Mouse (Mus musculus): ENCODE data around the gene Cd302. TPM values are rescaled to one million over a fixed set of nuclear protein-coding genes. Genes with fewer than 3 reads are reported as not detected.

Cd302 gene
- polyA plus RNA-seq, 1 experiment from 2014 or later: 8.6 TPM

GRCm38 (mm10) chr2:60221954-60222353, 62.3 kb downstream of the Cd302 start:
- WGBS: 86% methylated on average over 2 of the region's 2 CpGs
- Histone ChIP-seq H3K4me3 (replicated peaks; ENCODE audit: low read length) (no peak overlapping the region), H3K36me3 (ENCODE audit: control insufficient read depth, insufficient read depth) (no peaks in the 10 kb centered on the region), H3K9ac (replicated peaks; ENCODE audit: low read depth, low read length) (no peak overlapping the region), H3K27me3 (replicated peaks; ENCODE audit: control insufficient read depth, insufficient read depth, low read length) (no peaks in the 10 kb centered on the region), H3K27ac (ENCODE audit: low read length) (no peak overlapping the region), H3K4me2 (ENCODE audit: low read length) (no peak overlapping the region), H3K4me1 (replicated peaks; ENCODE audit: control insufficient read depth, insufficient read depth, low read length) (peaks cover 8% of the 10 kb centered on the region), H3K9me3 (ENCODE audit: control insufficient read depth, low read length) (no peaks in the 10 kb centered on the region)
- ATAC-seq: no peak

- 69% methylated on average over 6 of the region's 6 CpGs for WGBS
- Histone ChIP-seq H3K36me3 (ENCODE audit: control insufficient read depth, insufficient read depth) (no peaks in the 10 kb centered on the region), H3K9ac (replicated peaks; ENCODE audit: low read depth, low read length) (no peak overlapping the region), H3K4me3 (replicated peaks; ENCODE audit: low read length) (no peak overlapping the region), H3K4me1 (replicated peaks; ENCODE audit: control insufficient read depth, insufficient read depth, low read length) (peaks cover 8% of the 10 kb centered on the region), H3K27me3 (replicated peaks; ENCODE audit: control insufficient read depth, insufficient read depth, low read length) (no peaks in the 10 kb centered on the region), H3K9me3 (ENCODE audit: control insufficient read depth, low read length) (no peaks in the 10 kb centered on the region), H3K4me2 (ENCODE audit: low read length) (no peak overlapping the region), H3K27ac (ENCODE audit: low read length) (no peak overlapping the region)
- no peak for ATAC-seq
These were observed 63.1 kb downstream of the Cd302 start for GRCm38 (mm10) chr2:60221236-60221635.

GRCm38 (mm10) chr2:60217620-60218019, 66.7 kb downstream of the Cd302 start:
- WGBS: 90% methylated on average over 6 of the region's 6 CpGs
- ATAC-seq: no peak
- H3K4me3 ChIP-seq (replicated peaks; ENCODE audit: low read length): no peak overlapping the region
- H3K4me2 ChIP-seq (ENCODE audit: low read length): no peak overlapping the region
- H3K4me1 ChIP-seq (replicated peaks; ENCODE audit: control insufficient read depth, insufficient read depth, low read length): peaks cover 18% of the 10 kb centered on the region
- H3K9ac ChIP-seq (replicated peaks; ENCODE audit: low read depth, low read length): no peak overlapping the region
- no peak overlapping the region for H3K27ac ChIP-seq (ENCODE audit: low read length)
- H3K9me3 ChIP-seq (ENCODE audit: control insufficient read depth, low read length): no peaks in the 10 kb centered on the region
- H3K27me3 ChIP-seq (replicated peaks; ENCODE audit: control insufficient read depth, insufficient read depth, low read length): no peaks in the 10 kb centered on the region
- no peaks in the 10 kb centered on the region; the same call in none of the 2 replicates for H3K36me3 ChIP-seq (ENCODE audit: control insufficient read depth, insufficient read depth)

GRCm38 (mm10) chr2:60216547-60217153, 67.6 kb downstream of the Cd302 start:
- 93% methylated on average over 4 of the region's 4 CpGs for WGBS
- Histone ChIP-seq H3K27ac (ENCODE audit: low read length) (no peak overlapping the region), H3K36me3 (ENCODE audit: control insufficient read depth, insufficient read depth) (no peaks in the 10 kb centered on the region; the same call in none of the 2 replicates), H3K4me3 (replicated peaks; ENCODE audit: low read length) (no peak overlapping the region), H3K9ac (replicated peaks; ENCODE audit: low read depth, low read length) (no peak overlapping the region), H3K4me2 (ENCODE audit: low read length) (no peak overlapping the region), H3K27me3 (replicated peaks; ENCODE audit: control insufficient read depth, insufficient read depth, low read length) (no peaks in the 10 kb centered on the region), H3K4me1 (replicated peaks; ENCODE audit: control insufficient read depth, insufficient read depth, low read length) (peaks cover 25% of the 10 kb centered on the region), H3K9me3 (ENCODE audit: control insufficient read depth, low read length) (no peaks in the 10 kb centered on the region)
- no peak for ATAC-seq

GRCm38 (mm10) chr2:60214683-60215082, 69.6 kb downstream of the Cd302 start:
- H3K4me3 ChIP-seq (replicated peaks; ENCODE audit: low read length): no peak overlapping the region
- no peak overlapping the region for H3K4me2 ChIP-seq (ENCODE audit: low read length)
- H3K9ac ChIP-seq (replicated peaks; ENCODE audit: low read depth, low read length): no peak overlapping the region
- no peaks in the 10 kb centered on the region; the same call in none of the 2 replicates for H3K36me3 ChIP-seq (ENCODE audit: control insufficient read depth, insufficient read depth)
- H3K4me1 ChIP-seq (replicated peaks; ENCODE audit: control insufficient read depth, insufficient read depth, low read length): peaks cover 31% of the 10 kb centered on the region
- ATAC-seq: no peak
- H3K9me3 ChIP-seq (ENCODE audit: control insufficient read depth, low read length): no peaks in the 10 kb centered on the region
- 97% methylated on average over 2 of the region's 2 CpGs for WGBS
- H3K27ac ChIP-seq (ENCODE audit: low read length): no peak overlapping the region
- no peaks in the 10 kb centered on the region for H3K27me3 ChIP-seq (replicated peaks; ENCODE audit: control insufficient read depth, insufficient read depth, low read length)

- Histone ChIP-seq H3K4me3 (replicated peaks; ENCODE audit: low read length) (no peak overlapping the region), H3K9ac (replicated peaks; ENCODE audit: low read depth, low read length) (no peak overlapping the region), H3K9me3 (ENCODE audit: control insufficient read depth, low read length) (no peaks in the 10 kb centered on the region), H3K27me3 (replicated peaks; ENCODE audit: control insufficient read depth, insufficient read depth, low read length) (no peaks in the 10 kb centered on the region), H3K27ac (ENCODE audit: low read length) (no peak overlapping the region), H3K36me3 (ENCODE audit: control insufficient read depth, insufficient read depth) (no peaks in the 10 kb centered on the region; the same call in none of the 2 replicates), H3K4me2 (ENCODE audit: low read length) (no peak overlapping the region), H3K4me1 (replicated peaks; ENCODE audit: control insufficient read depth, insufficient read depth, low read length) (peaks cover 37% of the 10 kb centered on the region)
- ATAC-seq: no peak
These were observed 71.8 kb downstream of the Cd302 start for GRCm38 (mm10) chr2:60212488-60212887.

GRCm38 (mm10) chr2:60210821-60211220, 73.5 kb downstream of the Cd302 start:
- H3K36me3 ChIP-seq (ENCODE audit: control insufficient read depth, insufficient read depth): no peaks in the 10 kb centered on the region; the same call in none of the 2 replicates
- no peaks in the 10 kb centered on the region for H3K9me3 ChIP-seq (ENCODE audit: control insufficient read depth, low read length)
- H3K4me3 ChIP-seq (replicated peaks; ENCODE audit: low read length): peak overlapping the region; percentile 58
- no peaks in the 10 kb centered on the region for H3K27me3 ChIP-seq (replicated peaks; ENCODE audit: control insufficient read depth, insufficient read depth, low read length)
- WGBS: 14% methylated on average over 5 of the region's 5 CpGs
- H3K9ac ChIP-seq (replicated peaks; ENCODE audit: low read depth, low read length): peak overlapping the region; percentile 91
- peak overlapping the region; percentile 35; the same call in 1 of the 2 replicates for H3K27ac ChIP-seq (ENCODE audit: low read length)
- H3K4me1 ChIP-seq (replicated peaks; ENCODE audit: control insufficient read depth, insufficient read depth, low read length): peaks cover 34% of the 10 kb centered on the region
- ATAC-seq: no peak; the same call in 1 of the 2 replicates
- peak overlapping the region; percentile 84 for H3K4me2 ChIP-seq (ENCODE audit: low read length)

GRCm38 (mm10) chr2:60209703-60210651, 74.3 kb downstream of the Cd302 start, which contains the start of the genes Baz2b and March7:
Baz2b (minus strand) TSS chr2:60209839.
March7 (plus strand) TSS chr2:60209887.
- Histone ChIP-seq H3K9me3 (ENCODE audit: control insufficient read depth, low read length) (no peaks in the 10 kb centered on the region), H3K27ac (ENCODE audit: low read length) (peak within 1 kb of the TSS; percentile 90), H3K27me3 (replicated peaks; ENCODE audit: control insufficient read depth, insufficient read depth, low read length) (no peaks in the 10 kb centered on the region), H3K4me3 (replicated peaks; ENCODE audit: low read length) (peak within 1 kb of the TSS; percentile 58), H3K4me2 (ENCODE audit: low read length) (peak within 1 kb of the TSS; percentile 84), H3K36me3 (ENCODE audit: control insufficient read depth, insufficient read depth) (no peaks in the 10 kb centered on the region; the same call in none of the 2 replicates), H3K4me1 (replicated peaks; ENCODE audit: control insufficient read depth, insufficient read depth, low read length) (peaks cover 34% of the 10 kb centered on the region), H3K9ac (replicated peaks; ENCODE audit: low read depth, low read length) (peak within 1 kb of the TSS; percentile 91)
- peak; percentile 95 for ATAC-seq
- WGBS: under 1% methylated on average over 79 of the region's 109 CpGs

GRCm38 (mm10) chr2:60209122-60209611, 75.1 kb downstream of the Cd302 start:
- ATAC-seq: peak; percentile 54

More at GRCm38 (mm10) chr2:60209122-60209611, 75.1 kb downstream of the Cd302 start:
- Histone ChIP-seq H3K4me3 (replicated peaks; ENCODE audit: low read length) (peak overlapping the region; percentile 58), H3K9me3 (ENCODE audit: control insufficient read depth, low read length) (no peaks in the 10 kb centered on the region), H3K36me3 (ENCODE audit: control insufficient read depth, insufficient read depth) (no peaks in the 10 kb centered on the region; the same call in 1 of the 2 replicates), H3K27ac (ENCODE audit: low read length) (peak overlapping the region; percentile 81), H3K9ac (replicated peaks; ENCODE audit: low read depth, low read length) (peak overlapping the region; percentile 73), H3K4me2 (ENCODE audit: low read length) (peak overlapping the region; percentile 68), H3K27me3 (replicated peaks; ENCODE audit: control insufficient read depth, insufficient read depth, low read length) (no peaks in the 10 kb centered on the region), H3K4me1 (replicated peaks; ENCODE audit: control insufficient read depth, insufficient read depth, low read length) (peaks cover 33% of the 10 kb centered on the region)
- 0% methylated on average over 31 of the region's 35 CpGs for WGBS

Measured in forebrain, embryonic 16.5 days (tissue).